Mouse (Mus musculus): ENCODE measurements around the gene Lgals7. TPM values are rescaled to one million over a fixed set of nuclear protein-coding genes. Genes with fewer than 3 reads are reported as not detected.

Gene Lgals7
- total RNA-seq, 2 experiments from 2014 or later: 1.4 to 4.4 TPM

Other genes starting within 250 kb of the Lgals7 start
- gene Acp7, start 232.5 kb upstream of the Lgals7 start, total RNA-seq (2021): not detected
- 1 to 10 TPM; 2.2 TPM for gene Fbxo27, start 171.0 kb upstream of the Lgals7 start, total RNA-seq (2021)
- 1 to 10 TPM; 2.6 to 4.2 TPM for gene Fbxo17, start 147.0 kb upstream of the Lgals7 start, total RNA-seq (2021)
- 10 to 100 TPM; 44.5 to 45.9 TPM for gene Mrps12, start 122.0 kb upstream of the Lgals7 start, total RNA-seq (2021)
- 10 to 100 TPM; 19.3 to 19.9 TPM for gene Sars2, start 121.9 kb upstream of the Lgals7 start, total RNA-seq (2021)
- gene Ccer2, start 107.7 kb upstream of the Lgals7 start, total RNA-seq (2021): not detected
- 10 to 100 TPM; 56.4 to 58.3 TPM for gene Sirt2, start 97.1 kb upstream of the Lgals7 start, total RNA-seq (2021)
- gene Nfkbib, start 96.3 kb upstream of the Lgals7 start, total RNA-seq (2021): 10 to 100 TPM; 14.4 to 14.5 TPM
- gene Rinl, start 74.9 kb upstream of the Lgals7 start, total RNA-seq (2021): 1 to 10 TPM; 1.1 to 1.8 TPM
- 100 to 1,000 TPM; 549 to 557 TPM for gene Hnrnpl, start 55.3 kb upstream of the Lgals7 start, total RNA-seq (2021)
- 100 to 1,000 TPM; 647 to 783 TPM for gene Ech1, start 38.6 kb upstream of the Lgals7 start, total RNA-seq (2021)
- 10 to 100 TPM; 17.8 to 20.8 TPM for gene Lgals4, start 30.0 kb upstream of the Lgals7 start, total RNA-seq (2021)
- under 1 TPM; 0.31 to 0.83 TPM for gene Capn12, start 17.6 kb downstream of the Lgals7 start, total RNA-seq (2021)
- gene Actn4, start 98.5 kb downstream of the Lgals7 start, total RNA-seq (2021): 100 to 1,000 TPM; 224 to 231 TPM
- 100 to 1,000 TPM; 205 to 208 TPM for gene Eif3k, start 118.0 kb downstream of the Lgals7 start, total RNA-seq (2021)
- gene Map4k1, start 118.2 kb downstream of the Lgals7 start, total RNA-seq (2021): 1 to 10 TPM; 1.6 to 2.0 TPM

All from heart, postnatal 4 days (tissue).